Mouse (Mus musculus) embryonic facial prominence, embryonic 15.5 days (tissue): Measurements from ENCODE around the gene Fv1. TPM values are rescaled to one million over a fixed set of nuclear protein-coding genes. Genes with fewer than 3 reads are reported as not detected.

ENCODE experiments used
- ATAC-seq: fragments of 200-750 bp; cut with Nextera tagmentation; 2 replicates; pipeline ENCODE4 v1.8.0; 2017; ENCODE audit warnings: low read depth, moderate TSS enrichment; ENCODE audit not compliant: insufficient number of reproducible peaks, low FRiP score, low TSS enrichment
- H3K27ac ChIP-seq: fragments of 300-500 bp; sonication (generic); replicated peaks from 2 replicates; pipeline ENCODE4 v1.5.1; 2015; ENCODE audit warnings: mild to moderate bottlenecking, inconsistent platforms
- H3K27me3 ChIP-seq: fragments of 300-500 bp; sonication (generic); 2 replicates; pipeline ENCODE4 v1.6.1; 2015; ENCODE audit warnings: inconsistent platforms
- H3K36me3 ChIP-seq: fragments of 300-500 bp; sonication (generic); 2 replicates; pipeline ENCODE4 v1.6.1; 2015; ENCODE audit warnings: mild to moderate bottlenecking, inconsistent platforms
- H3K4me1 ChIP-seq: fragments of 300-500 bp; sonication (generic); 2 replicates; pipeline ENCODE4 v1.6.1; 2015; ENCODE audit warnings: inconsistent platforms
- H3K4me2 ChIP-seq: fragments of 300-500 bp; sonication (generic); replicated peaks from 2 replicates; pipeline ENCODE4 v1.6.1; 2015; ENCODE audit warnings: mild to moderate bottlenecking, inconsistent platforms
- H3K4me3 ChIP-seq: fragments of 300-500 bp; sonication (generic); replicated peaks from 2 replicates; pipeline ENCODE4 v1.5.1; 2015; ENCODE audit warnings: mild to moderate bottlenecking, inconsistent platforms
- H3K9ac ChIP-seq: fragments of 300-500 bp; sonication (generic); 2 replicates; pipeline ENCODE4 v1.6.1; 2015; ENCODE audit warnings: inconsistent platforms
- H3K9me3 ChIP-seq: fragments of 300-500 bp; sonication (generic); replicated peaks from 2 replicates; pipeline ENCODE4 v1.6.1; 2016; ENCODE audit warnings: inconsistent platforms
- WGBS: fragments of 180-500 bp; shearing (Covaris S2); methylation state at CpG from one replicate; pipeline ENCODE4 v1.1.7; 2015; 5-methylcytosine and 5-hydroxymethylcytosine counted together
- polyA plus RNA-seq: library from polyadenylated mRNA; unstranded; fragments of >200 nt; fragmentation: Nextera tagmentation; extraction: Ambion mirVana; gene quantifications from 2 replicates; pipeline ENCODE4 v1.2.1, GENCODE M21; 2015

The Fv1 gene
- polyA plus RNA-seq, 1 experiment from 2014 or later = 10.9 TPM

DNA sequence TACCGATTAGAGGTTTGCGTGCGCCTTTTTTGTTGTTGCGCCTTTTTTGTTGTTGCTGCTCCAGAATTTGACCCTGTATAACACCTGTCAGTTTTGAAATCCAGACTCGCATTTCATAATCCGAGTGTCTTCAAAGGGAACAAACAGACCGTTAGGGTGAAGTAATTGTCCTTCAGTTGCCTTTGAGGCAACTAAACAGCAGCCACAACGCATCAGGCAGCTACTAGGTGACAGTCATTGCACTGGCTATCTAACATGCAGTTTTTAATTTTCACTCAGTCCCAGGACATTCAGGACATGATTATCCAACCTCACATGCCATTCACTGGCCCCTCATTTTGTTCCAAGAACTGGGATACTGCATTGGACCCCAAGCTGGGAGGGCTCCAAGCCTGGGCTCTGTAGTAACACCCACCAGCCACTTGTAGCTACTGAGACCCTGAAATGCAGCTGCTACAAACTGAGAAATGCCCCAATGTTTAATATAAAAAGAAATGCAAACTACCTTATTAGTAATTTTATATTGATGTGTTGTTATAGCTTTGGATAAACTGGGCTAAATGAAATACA lies 36.4 kb downstream of the Fv1 start:
- Histone ChIP-seq H3K4me3 (peak overlapping the region; percentile 93), H3K36me3 (peaks cover 33% of the 10 kb centered on the region), H3K9ac (peak overlapping the region; percentile 84; the same call in 1 of the 2 replicates), H3K4me1 (peaks cover 14% of the 10 kb centered on the region), H3K27me3 (no peaks in the 10 kb centered on the region), H3K9me3 (no peaks in the 10 kb centered on the region), H3K27ac (no peak overlapping the region), H3K4me2 (peak overlapping the region; percentile 62)
- ATAC-seq = 0 out of 2 replicates have a peak, but pooled peaks have one; percentile 12
- WGBS = 2% methylated on average over 8 of the region's 8 CpGs

- Histone ChIP-seq H3K9me3 (no peaks in the 10 kb centered on the region), H3K4me2 (no peak overlapping the region), H3K27me3 (no peaks in the 10 kb centered on the region), H3K4me1 (peaks cover 14% of the 10 kb centered on the region), H3K9ac (no peak overlapping the region), H3K4me3 (no peak overlapping the region), H3K27ac (no peak overlapping the region), H3K36me3 (peaks cover 34% of the 10 kb centered on the region)
- WGBS = 58% methylated on average over 5 of the region's 5 CpGs
- ATAC-seq = no peak
Observed at GRCm38 (mm10) chr4:147906230-147906629, 37.5 kb downstream of the Fv1 start.

GRCm38 (mm10) chr4:147909486-147909885 lies 40.7 kb downstream of the Fv1 start:
- H3K27me3 ChIP-seq = no peaks in the 10 kb centered on the region
- H3K27ac ChIP-seq = no peak overlapping the region
- 74% methylated on average over 5 of the region's 5 CpGs for WGBS
- peaks cover 46% of the 10 kb centered on the region for H3K36me3 ChIP-seq
- peaks cover 4% of the 10 kb centered on the region; the same call in 1 of the 2 replicates for H3K4me1 ChIP-seq
- no peak overlapping the region for H3K4me3 ChIP-seq
- no peaks in the 10 kb centered on the region for H3K9me3 ChIP-seq
- no peak overlapping the region for H3K9ac ChIP-seq
- H3K4me2 ChIP-seq = no peak overlapping the region
- ATAC-seq = no peak

GRCm38 (mm10) chr4:147918459-147919121 lies 49.8 kb downstream of the Fv1 start:
- H3K9ac ChIP-seq = no peak overlapping the region
- 54% methylated on average over 7 of the region's 7 CpGs for WGBS
- ATAC-seq = no peak

More at GRCm38 (mm10) chr4:147918459-147919121, 49.8 kb downstream of the Fv1 start:
- no peak overlapping the region for H3K4me2 ChIP-seq
- no peak overlapping the region for H3K27ac ChIP-seq
- H3K9me3 ChIP-seq = no peaks in the 10 kb centered on the region
- peaks cover 55% of the 10 kb centered on the region for H3K36me3 ChIP-seq
- 0 out of 2 replicates have a peak, but pooled peaks cover 5% of the 10 kb centered on the region for H3K4me1 ChIP-seq
- H3K27me3 ChIP-seq = no peaks in the 10 kb centered on the region
- H3K4me3 ChIP-seq = no peak overlapping the region

Other genes with a start within 250 kb of the Fv1 start
- gene Zfp979, start 226.5 kb upstream of the Fv1 start, polyA plus RNA-seq = 2.5 and 3.0 TPM in 2 replicates
- gene Zfp534, start 166.4 kb upstream of the Fv1 start, polyA plus RNA-seq = not detected in 2 replicates
- gene Zfp984, start 59.2 kb upstream of the Fv1 start, polyA plus RNA-seq = 5.8 and 5.9 TPM in 2 replicates
- 4.6 and 5.3 TPM in 2 replicates for gene Zfp933, start 20.6 kb upstream of the Fv1 start, polyA plus RNA-seq
- gene Miip, start 163 bp upstream of the Fv1 start, polyA plus RNA-seq = 40.3 and 43.2 TPM in 2 replicates
- gene Mfn2, start 35.7 kb downstream of the Fv1 start, polyA plus RNA-seq = 38.6 and 39.4 TPM in 2 replicates
- 92.0 and 93.3 TPM in 2 replicates for gene Plod1, start 67.8 kb downstream of the Fv1 start, polyA plus RNA-seq
- gene 2510039O18Rik, start 71.9 kb downstream of the Fv1 start, polyA plus RNA-seq = 20.6 and 22.0 TPM in 2 replicates
- gene Nppb, start 116.8 kb downstream of the Fv1 start, polyA plus RNA-seq = 0.37 and 0.44 TPM in 2 replicates
- 0.42 and 0.43 TPM in 2 replicates for gene Nppa, start 131.7 kb downstream of the Fv1 start, polyA plus RNA-seq
- gene Clcn6, start 169.8 kb downstream of the Fv1 start, polyA plus RNA-seq = 6.3 and 7.6 TPM in 2 replicates
- 21.3 and 24.9 TPM in 2 replicates for gene Mthfr, start 170.1 kb downstream of the Fv1 start, polyA plus RNA-seq
- 14.2 and 15.6 TPM in 2 replicates for gene Agtrap, start 219.1 kb downstream of the Fv1 start, polyA plus RNA-seq